Mouse (Mus musculus) CH12.LX (cell line): ENCODE results near the gene Gm49318.

Experiments used
- CHD1 ChIP-seq: IDR thresholded peaks from 2 replicates; pipeline ENCODE4 v1.6.1; 2012; ENCODE audit warnings: low read depth, low read length, improper control_type of control experiment, inconsistent platforms
- CTCF ChIP-seq, 2 experiments: IDR thresholded peaks in 1 of 2; conservative IDR thresholded peaks in 1 of 2; 2 replicates each; pipeline ENCODE4 v1.5.1; 2011 to 2012; ENCODE audit warnings: low read depth in 2 of 2, low read length in 2 of 2, improper control_type of control experiment in 1 of 2, inconsistent platforms in 1 of 2, mild to moderate bottlenecking in 1 of 2, moderate library complexity in 1 of 2
- GABPA ChIP-seq: IDR thresholded peaks from 2 replicates; pipeline ENCODE4 v1.6.1; 2012; ENCODE audit warnings: low read depth, low read length, improper control_type of control experiment, inconsistent platforms; ENCODE audit not compliant: insufficient replicate concordance
- JUN ChIP-seq: IDR thresholded peaks from 2 replicates; pipeline ENCODE4 v1.6.1; 2011; ENCODE audit warnings: low read depth, mild to moderate bottlenecking, low read length, improper control_type of control experiment, moderate library complexity; ENCODE audit not compliant: insufficient read depth
- NRF1 ChIP-seq: IDR thresholded peaks from 2 replicates; pipeline ENCODE4 v1.6.1; 2014; ENCODE audit warnings: low read depth, mild to moderate bottlenecking, inconsistent platforms, low read length, improper control_type of control experiment, moderate library complexity
- POLR2A ChIP-seq: IDR thresholded peaks from 2 replicates; pipeline ENCODE4 v1.6.1; 2011; ENCODE audit warnings: low read depth, mild to moderate bottlenecking, improper control_type of control experiment, low read length
- ZKSCAN1 ChIP-seq: IDR thresholded peaks from 2 replicates; pipeline ENCODE4 v1.6.1; 2012; ENCODE audit warnings: low read depth, inconsistent platforms, low read length, improper control_type of control experiment, borderline replicate concordance
- ZNF384 ChIP-seq: IDR thresholded peaks from 2 replicates; pipeline ENCODE4 v1.6.1; 2012; ENCODE audit warnings: low read depth, low read length, improper control_type of control experiment, inconsistent platforms

DNA sequence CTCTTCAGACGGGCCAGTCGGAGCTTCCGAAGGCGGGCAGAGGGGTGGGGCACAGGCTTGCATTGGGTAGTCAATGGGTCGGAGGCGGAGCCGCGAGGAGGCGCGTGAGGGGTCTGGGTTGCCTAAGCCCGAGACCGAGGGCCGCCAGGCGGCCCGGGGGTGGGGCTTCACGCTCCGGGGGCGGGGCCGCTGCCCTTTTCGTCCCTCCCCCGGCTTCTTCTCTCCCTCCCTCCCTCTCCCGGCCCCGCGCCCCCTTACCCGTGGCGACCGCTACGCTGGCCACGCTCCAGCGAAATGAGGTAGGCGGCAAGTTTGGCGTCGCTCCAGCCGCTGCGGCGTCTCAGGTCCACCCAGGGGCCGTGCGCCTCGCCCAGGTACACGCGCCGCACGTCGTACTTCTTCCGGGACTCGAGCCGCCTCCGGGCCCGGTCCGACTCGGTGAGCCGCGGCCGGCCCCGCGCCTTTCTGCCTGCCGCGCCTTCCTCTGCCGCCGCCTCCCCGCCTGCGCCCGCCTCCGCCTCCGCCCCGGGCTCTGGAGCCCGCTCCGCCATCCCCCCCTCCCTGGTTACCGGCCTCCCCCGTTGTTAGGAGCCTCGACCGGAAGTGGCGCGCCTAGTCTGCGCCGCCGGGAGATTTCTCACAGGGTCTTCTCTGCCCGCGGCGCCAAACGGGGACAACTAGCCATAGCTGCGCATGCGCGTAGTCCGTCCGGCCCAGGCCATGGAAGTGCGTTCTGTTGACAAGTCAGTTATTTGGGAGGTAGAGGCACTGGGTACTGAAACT is at the start of gene Gm49318, which contains the start of gene Zfp653:
- TF ChIP-seq ZKSCAN1 (no peak), CTCF (conservative IDR thresholded peaks at IDR 0.05 in 1 of 2, IDR thresholded peaks at IDR 0.05 in 1 of 2; ENCODE audit: low read depth in 2 of 2, low read length in 2 of 2) (no peak), GABPA (no peak; the same call in 1 of the 2 replicates), NRF1 (peak; percentile 97), CHD1 (no peak), JUN (no peak), POLR2A (no peak; the same call in none of the 2 replicates), ZNF384 (no peak)
